Mouse (Mus musculus) CD4-positive, CD25-positive, alpha-beta regulatory T cell (primary cell): Measurements from ENCODE around the gene Vmn2r18. TPM values are rescaled to one million over a fixed set of nuclear protein-coding genes. Genes with fewer than 3 reads are reported as not detected.

Experiments
- polyA plus RNA-seq: library from polyadenylated mRNA; unstranded; fragments of 100-300 nt; shearing (Covaris generic); gene quantifications from one replicate; pipeline ENCODE4 v1.2.1, GENCODE M21; 2017

The Vmn2r18 gene
- polyA plus RNA-seq: 0.04 TPM

DNA sequence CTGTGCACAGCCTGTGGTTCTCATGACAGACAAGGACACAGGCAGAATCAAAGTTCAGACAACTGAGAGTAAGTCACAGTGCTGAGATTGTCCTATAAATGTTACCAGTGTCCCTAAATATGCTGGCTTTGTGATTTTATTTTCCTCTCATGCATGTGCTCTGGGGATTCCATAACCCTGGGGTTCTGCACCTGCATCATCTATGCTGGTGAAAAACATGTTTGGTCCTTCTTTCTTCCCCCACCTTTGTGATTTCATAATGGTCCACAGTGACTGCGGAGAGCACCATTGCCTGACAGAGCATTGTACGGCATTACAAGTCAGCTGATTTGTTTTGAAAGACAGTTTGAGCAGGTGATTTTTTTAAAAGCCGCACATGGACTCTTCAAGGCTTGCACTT lies at the start of gene Vmn2r18:
TSS of gene Vmn2r18 (minus strand) at position 101 of the 400 bp plus-strand sequence.

DNA sequence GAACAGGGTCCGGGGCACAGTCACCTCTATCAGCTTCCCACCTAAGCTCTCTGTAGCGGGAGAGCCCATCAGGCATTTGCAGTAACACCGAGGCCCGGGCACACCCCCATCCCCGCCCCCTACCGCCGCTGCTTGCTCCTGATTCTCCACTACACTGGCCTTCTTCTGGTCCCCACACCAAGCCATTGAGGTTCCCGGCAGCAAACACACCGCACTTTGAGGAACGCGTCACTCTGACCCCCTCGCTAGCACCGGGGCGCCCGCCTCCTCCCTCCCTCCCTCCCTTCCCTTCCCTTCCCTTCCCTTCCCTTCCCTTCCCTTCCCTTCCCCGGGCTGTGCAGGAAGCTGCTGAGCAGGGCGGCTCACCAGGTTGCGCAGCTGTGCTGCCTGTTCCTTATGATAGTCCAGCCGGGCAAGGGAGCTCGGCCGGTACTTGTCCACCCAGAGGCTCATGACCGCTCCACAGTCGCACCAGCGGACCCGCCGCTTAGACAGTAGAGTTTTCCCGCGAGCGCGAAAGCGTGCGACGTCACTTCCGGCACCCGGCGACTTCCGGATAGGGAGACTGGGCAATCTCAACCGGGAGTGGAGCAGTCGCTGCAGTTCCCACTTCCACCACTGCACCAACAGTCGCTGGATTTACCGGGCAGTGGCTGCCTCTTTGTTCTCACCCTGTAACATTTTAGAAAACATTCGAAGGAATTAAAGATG lies 45.0 kb upstream of the Vmn2r18 start, which contains the start of gene Rfc3:
TSS of gene Rfc3 (minus strand) at position 543 of the 711 bp plus-strand sequence.

Other genes with a start within 250 kb of the Vmn2r18 start
- not detected for gene Gm42906, start 177.9 kb downstream of the Vmn2r18 start, polyA plus RNA-seq
- gene Rfc3, start 45.2 kb upstream of the Vmn2r18 start, polyA plus RNA-seq: 31.0 TPM